In the genomic region with DNA sequence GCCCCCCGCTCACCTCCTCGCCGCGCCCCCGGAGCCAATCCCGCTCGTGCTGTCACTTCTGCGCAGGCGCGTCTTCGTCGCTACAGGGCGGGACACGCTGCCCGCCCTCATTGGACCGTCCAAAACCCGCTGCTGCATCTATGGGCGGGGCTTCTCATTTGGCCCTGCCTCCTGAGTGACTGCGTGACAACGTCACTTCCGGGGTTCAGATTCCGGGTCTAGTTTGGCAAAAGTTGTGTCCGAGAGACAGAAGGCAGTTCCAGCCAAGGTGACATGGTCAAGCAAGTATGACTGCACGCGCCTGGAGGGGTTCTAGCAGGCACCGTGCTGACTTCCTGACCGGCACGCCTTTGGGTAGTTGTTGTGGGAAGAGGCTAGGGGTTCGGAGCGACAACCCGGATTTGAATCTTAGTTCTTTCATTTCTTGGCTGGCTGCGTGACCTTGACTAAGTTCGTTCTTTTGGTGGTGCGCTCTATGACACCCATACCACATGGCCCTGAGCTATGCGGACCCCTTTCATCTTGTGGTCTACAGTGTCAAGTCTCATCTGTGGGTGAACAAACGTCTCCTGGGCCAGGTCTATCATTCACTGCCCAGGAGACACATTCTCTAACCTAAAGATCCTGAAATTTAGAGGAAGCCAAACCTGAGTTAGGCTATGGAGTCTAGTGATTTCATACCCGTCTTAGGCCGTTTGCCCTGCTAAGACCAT, we compare ENCODE assay signal across 8 mouse cellular contexts. TPM values are rescaled to one million over a fixed set of nuclear protein-coding genes. Genes with fewer than 3 reads are reported as not detected.
DNase-seq lines count a peak whose midpoint lies in the region; ATAC-seq and TF ChIP-seq lines count a peak whose summit lies in the region.

Gene Fkbp2, minus strand, starts transcription at position 121 of the 713 bp plus-strand sequence.

- peak; percentile 99 for DNase-seq in c-Kit-negative CD71-positive TER-119-positive erythroid progenitor cells, embryonic 14.5 days (ENCODE audit: low read depth, low spot score)
- DNase-seq in fibroblast of lung, adult 2 months (ENCODE audit: low read depth), result peak; percentile 95
- peak; percentile 99 for DNase-seq in kidney, postnatal 14 days
- peak; percentile 99 for DNase-seq in liver, embryonic 13.5 days
- DNase-seq in neural tube, embryonic 10.5 days (ENCODE audit: extremely low spot score, low spot score), result peak; percentile 99
- peak; percentile 99 for DNase-seq in stomach, postnatal 0 days (ENCODE audit: low spot score)

- H3K9ac ChIP-seq in heart, embryonic 14.5 days (ENCODE audit: low read length), result peak within 1 kb of the TSS; percentile 85
- peak within 1 kb of the TSS; percentile 85 for H3K9ac ChIP-seq in liver, embryonic 13.5 days
- H3K9ac ChIP-seq in stomach, postnatal 0 days (ENCODE audit: low read length), result peak within 1 kb of the TSS; percentile 77

- H3K4me1 ChIP-seq in heart, embryonic 14.5 days (ENCODE audit: control insufficient read depth in 2 of 2, insufficient read depth in 2 of 2, low read length in 2 of 2), result peaks cover 18 to 38% of the 10 kb centered on the region in 2 experiments; a peak in 3 of 4 replicates
- H3K4me1 ChIP-seq in liver, embryonic 13.5 days (replicated peaks), result peaks cover 71% of the 10 kb centered on the region
- peaks cover 8% of the 10 kb centered on the region; the same call in 1 of the 2 replicates for H3K4me1 ChIP-seq in stomach, postnatal 0 days (replicated peaks; ENCODE audit: control insufficient read depth, insufficient read depth)

- H3K4me3 ChIP-seq in heart, embryonic 14.5 days (ENCODE audit: control insufficient read depth in 1 of 2, insufficient read depth in 1 of 2, low read depth in 1 of 2, low read length in 2 of 2), result peak within 1 kb of the TSS; percentile 75 to 80
- peak within 1 kb of the TSS; percentile 80 for H3K4me3 ChIP-seq in liver, embryonic 13.5 days (replicated peaks)
- H3K4me3 ChIP-seq in stomach, postnatal 0 days (ENCODE audit: low read depth, low read length), result peak within 1 kb of the TSS; percentile 64

- under 1% methylated on average over 38 of the region's 38 CpGs for WGBS in heart, embryonic 14.5 days
- under 1% methylated on average over 38 of the region's 38 CpGs for WGBS in liver, embryonic 13.5 days (ENCODE audit: insufficient replicate concordance)
- WGBS in stomach, postnatal 0 days, result under 1% methylated on average over 38 of the region's 38 CpGs

- peaks cover 66% of the 10 kb centered on the region for H3K36me3 ChIP-seq in heart, embryonic 14.5 days (ENCODE audit: control insufficient read depth, insufficient read depth, low read length)
- peaks cover 52% of the 10 kb centered on the region for H3K36me3 ChIP-seq in liver, embryonic 13.5 days
- H3K36me3 ChIP-seq in stomach, postnatal 0 days (ENCODE audit: control insufficient read depth, insufficient read depth, low read length), result peaks cover 6% of the 10 kb centered on the region

- peak; percentile 66 for ATAC-seq in CD4-positive, CD25-positive, alpha-beta regulatory T cell, adult 4 months
- ATAC-seq in heart, embryonic 14.5 days (ENCODE audit: insufficient number of reproducible peaks, insufficient read depth, low FRiP score, low read depth), result peak; percentile 88
- peak; percentile 81 for ATAC-seq in liver, embryonic 13.5 days (ENCODE audit: low read depth)
- peak; percentile 88 for ATAC-seq in stomach, postnatal 0 days (ENCODE audit: low FRiP score, low TSS enrichment)

- TF ChIP-seq CTCF in stomach, postnatal 0 days (IDR thresholded peaks at IDR 0.05; ENCODE audit: low read depth), result no peak

- peak within 1 kb of the TSS; percentile 97 to 99 for H3K27ac ChIP-seq in heart, embryonic 14.5 days (replicated peaks in 1 of 2; ENCODE audit: control insufficient read depth in 1 of 2, insufficient read depth in 1 of 2, low read depth in 2 of 2, low read length in 2 of 2)
- H3K27ac ChIP-seq in liver, embryonic 13.5 days, result peak within 1 kb of the TSS; percentile 89
- H3K27ac ChIP-seq in stomach, postnatal 0 days (replicated peaks), result peak within 1 kb of the TSS; percentile 82

- no peak for TF ChIP-seq EP300 in stomach, postnatal 0 days (optimal IDR thresholded peaks at IDR 0.05)

- peak within 1 kb of the TSS; percentile 71 for H3K4me2 ChIP-seq in heart, embryonic 14.5 days (ENCODE audit: low read length)
- H3K4me2 ChIP-seq in liver, embryonic 13.5 days, result peak within 1 kb of the TSS; percentile 97
- peak within 1 kb of the TSS; percentile 84 for H3K4me2 ChIP-seq in stomach, postnatal 0 days (replicated peaks; ENCODE audit: low read depth)

- H3K27me3 ChIP-seq in heart, embryonic 14.5 days (ENCODE audit: control insufficient read depth, insufficient read depth, low read length), result no peaks in the 10 kb centered on the region
- no peaks in the 10 kb centered on the region for H3K27me3 ChIP-seq in liver, embryonic 13.5 days
- H3K27me3 ChIP-seq in stomach, postnatal 0 days (ENCODE audit: control insufficient read depth, insufficient read depth, low read length), result no peaks in the 10 kb centered on the region

- no peaks in the 10 kb centered on the region for H3K9me3 ChIP-seq in heart, embryonic 14.5 days (ENCODE audit: control insufficient read depth, low read length)
- H3K9me3 ChIP-seq in liver, embryonic 13.5 days (replicated peaks), result no peaks in the 10 kb centered on the region
- no peaks in the 10 kb centered on the region for H3K9me3 ChIP-seq in stomach, postnatal 0 days (ENCODE audit: control insufficient read depth, low read length)

RNA-seq across cellular contexts. Expression of gene Fkbp2, which starts in this region (rescaled TPM):
- polyA plus RNA-seq in CD4-positive, CD25-positive, alpha-beta regulatory T cell, adult 4 months (2017; shearing (Covaris generic)), result 10 to 100 TPM; 46.8 to 56.8 TPM
- 64.2 and 65.1 TPM in 2 replicates for polyA plus RNA-seq in heart, embryonic 14.5 days (2014; fragmentation: Nextera tagmentation; extraction: Ambion mirVana)
- polyA plus RNA-seq in liver, embryonic 13.5 days (2015; fragmentation: Nextera tagmentation; extraction: Ambion mirVana), result 88.0 and 91.6 TPM in 2 replicates
- polyA plus RNA-seq in stomach, postnatal 0 days (2015; fragmentation: Nextera tagmentation; extraction: Ambion mirVana), result 130 and 134 TPM in 2 replicates

Comparison
In these comparisons a context has a peak if more than half of its experiments do, and no peak if none do; other contexts are left out.
1. Peak in every context shown above with its lines: DNase-seq, ATAC-seq, H3K4me3 ChIP-seq and H3K27ac ChIP-seq.